Mouse (Mus musculus) megakaryocyte-erythroid progenitor cell, adult 5-6 weeks (primary cell): ENCODE measurements around the gene Zfp457. TPM values are rescaled to one million over a fixed set of nuclear protein-coding genes. Genes with fewer than 3 reads are reported as not detected.
"Not testable (repeated sequence)": the region's sequence is repeated elsewhere in the genome, so short reads cannot be mapped to it uniquely, and the experiment has no call there.

Experiments used
- ATAC-seq: replicated peaks from 2 replicates; pipeline ENCODE4 v1.8.0; 2016; ENCODE audit warnings: mild to moderate bottlenecking, inconsistent platforms; ENCODE audit not compliant: severe bottlenecking, poor library complexity, low FRiP score, low TSS enrichment
- total RNA-seq, 2 experiments: library from RNA; stranded (forward) in 1 of 2; stranded (reverse) in 1 of 2; fragments of 200-1000, 215-1000 nt in 1 of 2; fragments of >200 nt in 1 of 2; fragmentation: Nextera tagmentation in 1 of 2; gene quantifications; 2 replicates each; pipeline ENCODE4 v1.2.3; 2014 to 2017

Zfp457 gene
- total RNA-seq (2014; fragmentation: Nextera tagmentation) (2.5 and 4.3 TPM in 2 replicates), total RNA-seq (2017) (1.0 TPM in 1 of 2 replicates, not detected in the other)

DNA sequence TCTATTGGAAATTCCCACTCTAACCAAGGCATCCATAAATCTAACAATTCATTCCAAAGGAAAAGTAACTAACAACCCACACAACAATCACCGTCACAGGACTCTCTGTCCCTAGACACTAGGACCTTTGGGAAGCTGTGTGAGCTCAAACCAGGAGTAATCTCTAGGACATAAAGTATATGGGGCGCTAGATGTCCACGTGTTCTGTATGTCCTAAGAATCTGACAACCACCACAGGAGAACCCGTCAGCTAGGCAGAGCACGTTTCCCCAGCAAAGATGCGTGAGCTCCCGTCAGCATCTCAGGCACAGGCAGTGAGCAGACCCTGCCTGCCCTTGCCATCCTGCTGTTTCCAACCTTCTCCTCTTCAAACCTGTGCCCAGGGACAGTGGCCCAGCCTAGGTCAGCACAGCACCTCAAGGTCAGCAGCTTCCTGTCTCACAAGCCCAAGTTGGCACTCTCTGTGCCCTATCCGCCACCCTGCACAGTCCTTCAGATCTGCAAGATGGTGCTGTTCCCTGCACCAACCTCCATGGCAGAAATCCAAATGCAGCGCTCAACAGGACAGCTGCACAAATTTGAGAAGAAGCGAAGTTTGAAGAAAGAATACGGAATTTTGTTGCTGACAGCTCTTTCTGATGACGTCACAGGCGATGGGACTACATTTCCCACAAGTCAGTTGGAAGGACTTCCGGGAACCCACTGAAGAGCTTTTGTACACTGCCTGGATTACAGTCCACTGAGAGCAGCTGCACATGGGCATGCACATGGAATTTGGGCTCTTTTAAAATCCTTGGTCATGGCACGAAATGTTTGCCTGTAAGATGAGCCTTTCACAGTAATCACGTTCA, at the start of gene Zfp457:
Zfp457 (minus strand) TSS at position 664 of the 851 bp plus-strand sequence.
- peak; percentile 98 for ATAC-seq

DNA sequence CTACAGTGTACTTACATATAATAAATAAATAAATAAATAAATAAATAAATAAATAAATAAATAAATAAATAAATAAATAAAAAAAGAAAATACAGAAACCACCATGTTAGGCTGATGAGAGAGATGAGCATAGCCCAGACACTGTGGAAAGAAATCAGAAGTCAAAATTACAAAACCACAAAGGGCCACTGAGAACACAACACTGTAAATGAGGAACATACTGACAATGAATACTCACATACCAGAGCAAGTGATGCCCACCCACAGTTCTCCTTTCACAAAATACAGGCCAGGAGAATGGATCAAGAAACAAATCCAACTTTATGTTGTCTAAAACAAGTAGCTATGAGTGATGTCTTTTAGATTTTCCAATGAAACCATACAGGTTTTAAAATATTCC, 45.6 kb upstream of the Zfp457 start:
- no peak for ATAC-seq

DNA sequence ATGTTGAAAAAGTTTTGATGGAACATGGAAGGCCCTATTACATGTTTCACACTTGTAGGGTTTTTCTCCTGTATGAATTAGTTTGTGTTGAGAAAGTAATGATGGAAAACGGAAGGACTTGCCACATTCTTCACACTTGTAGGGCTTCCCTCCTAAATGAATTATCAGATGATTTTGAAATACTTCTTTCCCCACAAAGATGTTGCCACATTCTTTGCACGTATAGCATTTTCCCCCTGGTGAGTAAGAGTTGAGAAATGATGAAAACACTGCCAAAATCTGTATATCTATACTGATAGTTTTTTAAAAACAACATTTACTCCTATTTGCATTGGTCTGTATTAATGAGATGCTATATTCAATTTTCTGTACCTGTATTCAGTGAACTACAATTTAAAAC, 37.1 kb upstream of the Zfp457 start:
- no peak for ATAC-seq

DNA sequence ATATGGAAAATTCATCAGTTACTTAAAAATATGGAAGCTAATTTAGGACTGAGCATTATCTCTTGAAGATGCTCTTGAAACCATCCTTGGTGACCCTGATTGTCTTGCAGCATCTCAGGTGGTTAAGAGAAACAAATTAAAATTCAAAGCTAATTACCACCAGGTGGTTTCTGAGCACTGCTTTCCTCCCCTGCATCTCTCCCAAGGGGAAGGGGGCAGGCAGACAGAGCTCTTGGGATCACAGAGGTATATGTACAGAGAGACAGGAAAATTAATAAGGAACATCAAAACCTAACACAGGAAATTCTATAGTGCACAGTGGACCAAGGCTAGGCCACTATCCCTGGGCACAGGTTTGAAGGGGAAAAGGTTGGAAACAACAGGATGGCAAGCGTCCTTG, 26.6 kb upstream of the Zfp457 start:
- ATAC-seq = no peak

DNA sequence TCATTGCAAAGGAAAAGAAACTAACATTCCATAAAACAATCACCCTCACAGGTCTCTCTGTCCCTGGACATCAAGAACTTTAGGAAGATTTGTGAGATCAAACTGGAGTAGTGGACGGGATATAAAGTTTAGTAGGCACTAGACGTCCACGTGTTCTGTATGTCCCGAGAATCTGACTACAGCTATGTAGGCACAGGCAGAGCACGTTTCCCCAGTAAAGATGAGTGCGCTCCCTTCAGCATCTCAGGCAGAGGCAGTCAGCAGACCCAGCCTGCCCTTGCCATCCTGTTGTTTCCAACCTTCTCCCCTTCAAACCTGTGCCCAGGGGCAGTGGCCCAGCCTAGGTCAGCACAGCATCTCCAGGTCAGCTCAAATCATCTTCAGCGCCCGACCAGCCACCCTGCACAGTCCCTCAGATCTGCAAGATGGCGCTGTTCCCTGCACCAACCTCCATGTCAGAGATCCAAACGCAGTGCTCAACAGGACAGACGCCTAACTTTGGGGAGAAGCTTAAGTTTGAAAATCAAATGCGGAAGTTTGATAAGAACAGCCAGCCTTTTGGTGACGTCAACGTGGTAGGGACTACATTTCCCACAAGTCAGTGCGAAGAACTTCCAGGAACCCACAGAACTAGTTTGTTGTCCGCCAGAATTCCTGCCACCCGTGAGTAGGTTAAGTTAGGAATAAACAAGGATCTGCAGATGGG, 25.9 kb upstream of the Zfp457 start, which contains the start of gene Zfp595:
Zfp595 (minus strand) TSS at position 552 of the 706 bp plus-strand sequence.
- ATAC-seq = peak; percentile 99

DNA sequence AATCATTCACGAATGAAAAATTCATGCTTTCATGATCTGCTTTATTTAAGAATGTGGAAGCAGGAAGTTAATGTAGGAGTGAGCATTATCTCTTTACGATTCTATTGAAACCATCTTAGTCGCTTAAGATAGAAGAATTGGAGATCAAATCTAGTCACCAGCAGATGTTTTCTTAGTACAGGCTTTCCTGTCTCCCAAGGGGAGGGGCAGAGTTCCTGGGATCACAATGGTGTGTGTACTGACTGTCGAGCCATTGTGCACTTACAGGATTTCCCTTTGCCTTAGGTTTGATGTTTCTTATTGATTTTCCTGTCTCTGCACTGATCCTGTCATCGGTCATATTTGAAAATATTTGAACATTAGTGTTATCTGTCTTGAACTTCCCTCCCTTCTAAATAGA, 433 bp upstream of the Zfp457 start:
- ATAC-seq = 0 out of 2 replicates have a peak, but pooled peaks have one; percentile 7

DNA sequence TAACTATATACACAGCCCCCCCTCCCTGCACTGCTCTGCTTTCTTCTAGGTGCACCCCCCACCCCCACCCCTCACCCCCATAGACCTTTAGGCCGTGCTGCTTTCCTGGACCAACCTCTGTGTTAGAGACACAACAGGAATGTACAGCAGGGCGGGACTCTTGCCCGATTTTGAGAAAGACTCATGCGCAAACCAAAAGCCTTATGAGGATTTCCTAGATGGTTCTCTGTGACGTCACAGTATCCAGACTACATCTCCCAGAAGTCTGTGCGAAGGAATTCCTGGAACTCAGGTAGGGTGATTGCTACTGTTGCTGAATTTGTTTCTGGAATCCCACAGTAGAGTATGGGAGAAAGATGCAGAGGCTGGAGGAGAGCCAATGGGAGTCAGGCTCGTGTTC, 28.0 kb downstream of the Zfp457 start, which contains the start of gene Zfp458:
Zfp458 (minus strand) TSS at position 153 of the 400 bp plus-strand sequence.
- no peak for ATAC-seq

DNA sequence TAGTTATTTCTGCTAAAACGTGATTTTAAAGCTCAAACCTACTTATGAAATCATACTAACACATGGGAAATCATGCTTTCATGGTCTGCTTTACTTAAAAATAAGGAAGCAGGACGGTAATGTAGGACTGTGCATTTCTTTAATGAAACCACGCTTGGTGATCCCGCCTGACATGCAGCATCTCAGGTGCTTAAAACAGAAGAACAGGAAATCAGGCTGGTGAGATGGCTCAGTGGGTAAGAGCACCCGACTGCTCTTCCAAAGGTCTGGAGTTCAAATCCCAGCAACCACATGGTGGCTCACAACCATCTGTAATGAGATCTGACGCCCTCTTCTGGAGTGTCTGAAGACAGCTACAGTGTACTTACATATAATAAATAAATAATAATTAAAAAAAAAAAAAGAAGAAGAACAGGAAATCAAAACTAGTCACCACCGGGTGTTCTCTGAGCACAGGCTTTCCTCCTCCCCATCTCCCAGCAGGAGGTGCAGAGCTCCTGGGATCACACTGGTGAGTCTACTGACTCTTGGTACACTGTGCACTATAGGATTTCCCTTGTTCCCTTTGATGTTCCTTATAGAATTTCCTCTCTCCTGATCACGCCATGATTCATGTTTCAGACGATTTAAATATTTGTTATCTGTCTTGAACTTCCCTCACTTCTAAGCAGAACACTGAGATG, 36.8 kb downstream of the Zfp457 start:
- ATAC-seq = not testable (repeated sequence)

DNA sequence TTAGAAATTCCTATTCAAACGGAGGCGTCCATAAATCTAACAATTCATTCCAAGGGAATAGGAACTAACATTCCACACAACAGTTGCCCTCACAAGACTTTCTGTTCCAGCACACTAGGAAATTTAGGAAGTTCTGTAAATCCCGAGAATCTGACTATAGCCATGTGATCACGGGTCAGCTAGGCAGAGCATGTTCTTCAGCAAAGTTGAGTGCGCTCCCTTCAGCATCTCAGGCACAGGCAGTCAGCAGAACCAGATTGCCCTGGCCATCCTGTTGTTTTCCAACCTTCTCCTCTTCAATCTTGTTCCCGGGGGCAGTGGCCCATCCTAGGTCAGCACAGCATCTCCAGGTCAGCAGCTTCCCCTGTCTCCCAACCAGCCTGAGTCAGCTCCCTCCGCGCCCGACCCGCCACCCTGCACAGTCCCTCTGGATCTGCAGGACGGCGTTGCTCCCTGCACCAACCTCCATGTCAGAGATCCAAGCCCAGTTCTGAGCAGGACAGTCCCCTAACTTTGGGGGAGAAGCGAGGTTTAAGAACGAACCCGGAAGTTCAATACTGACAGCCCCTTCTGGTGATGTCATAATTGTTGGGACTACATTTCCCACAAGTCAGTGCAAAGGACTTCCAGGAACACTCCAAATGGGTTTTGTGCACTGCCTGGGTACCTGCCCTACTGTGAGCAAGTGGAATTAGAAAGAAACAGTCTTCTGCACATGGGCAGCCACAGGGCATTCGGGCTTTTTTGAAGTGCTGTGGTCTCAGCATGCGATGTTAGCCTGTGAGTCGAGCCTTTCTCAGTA, 37.5 kb downstream of the Zfp457 start:
- ATAC-seq = peak; percentile 99

Other genes with a start within 250 kb of the Zfp457 start
- gene Zfp712, start 245.3 kb downstream of the Zfp457 start, total RNA-seq (2014; fragmentation: Nextera tagmentation) = 2.3 and 3.3 TPM in 2 replicates
- gene Zfp712, start 245.3 kb downstream of the Zfp457 start, total RNA-seq (2017) = 3.7 and 7.1 TPM in 2 replicates
- gene Zfp708, start 208.5 kb downstream of the Zfp457 start, total RNA-seq (2014; fragmentation: Nextera tagmentation) = 3.4 and 6.3 TPM in 2 replicates
- gene Zfp708, start 208.5 kb downstream of the Zfp457 start, total RNA-seq (2017) = 2.0 and 4.7 TPM in 2 replicates
- 3.1 and 6.2 TPM in 2 replicates for gene Gm28557, start 197.9 kb downstream of the Zfp457 start, total RNA-seq (2014; fragmentation: Nextera tagmentation)
- 5.3 and 6.3 TPM in 2 replicates for gene Gm28557, start 197.9 kb downstream of the Zfp457 start, total RNA-seq (2017)
- 0.22 and 2.1 TPM in 2 replicates for gene Rslcan18, start 190.2 kb downstream of the Zfp457 start, total RNA-seq (2014; fragmentation: Nextera tagmentation)
- 0.15 and 0.99 TPM in 2 replicates for gene Rslcan18, start 190.2 kb downstream of the Zfp457 start, total RNA-seq (2017)
- 2.2 and 6.3 TPM in 2 replicates for gene Zfp759, start 184.8 kb downstream of the Zfp457 start, total RNA-seq (2014; fragmentation: Nextera tagmentation)
- gene Zfp759, start 184.8 kb downstream of the Zfp457 start, total RNA-seq (2017) = 3.7 and 5.6 TPM in 2 replicates
- gene Rsl1, start 133.3 kb downstream of the Zfp457 start, total RNA-seq (2014; fragmentation: Nextera tagmentation) = 0.25 and 2.0 TPM in 2 replicates
- gene Rsl1, start 133.3 kb downstream of the Zfp457 start, total RNA-seq (2017) = 1.8 and 5.6 TPM in 2 replicates
- gene Zfp455, start 112.0 kb downstream of the Zfp457 start, total RNA-seq (2014; fragmentation: Nextera tagmentation) = 2.4 and 2.6 TPM in 2 replicates
- gene Zfp455, start 112.0 kb downstream of the Zfp457 start, total RNA-seq (2017) = 0.38 and 2.4 TPM in 2 replicates
- gene Zfp458, start 28.0 kb downstream of the Zfp457 start, total RNA-seq (2014; fragmentation: Nextera tagmentation) = 4.6 and 9.0 TPM in 2 replicates
- 3.1 and 4.4 TPM in 2 replicates for gene Zfp458, start 28.0 kb downstream of the Zfp457 start, total RNA-seq (2017)
- gene Zfp595, start 26.1 kb upstream of the Zfp457 start, total RNA-seq (2014; fragmentation: Nextera tagmentation) = 5.2 and 11.6 TPM in 2 replicates
- 4.9 and 8.2 TPM in 2 replicates for gene Zfp595, start 26.1 kb upstream of the Zfp457 start, total RNA-seq (2017)
- 6.6 and 13.8 TPM in 2 replicates for gene Gm28044, start 54.1 kb upstream of the Zfp457 start, total RNA-seq (2014; fragmentation: Nextera tagmentation)
- 3.5 TPM in 1 of 2 replicates, not detected in the other for gene Gm28044, start 54.1 kb upstream of the Zfp457 start, total RNA-seq (2017)
- 6.1 and 7.5 TPM in 2 replicates for gene Zfp953, start 54.1 kb upstream of the Zfp457 start, total RNA-seq (2014; fragmentation: Nextera tagmentation)
- 6.3 and 10.5 TPM in 2 replicates for gene Zfp953, start 54.1 kb upstream of the Zfp457 start, total RNA-seq (2017)
- 0.66 TPM in 1 of 2 replicates, not detected in the other for gene Gm28041, start 69.2 kb upstream of the Zfp457 start, total RNA-seq (2014; fragmentation: Nextera tagmentation)
- gene Gm28041, start 69.2 kb upstream of the Zfp457 start, total RNA-seq (2017) = 2.3 TPM in 1 of 2 replicates, not detected in the other
- gene Zfp456, start 69.3 kb upstream of the Zfp457 start, total RNA-seq (2014; fragmentation: Nextera tagmentation) = 2.4 and 2.6 TPM in 2 replicates
- gene Zfp456, start 69.3 kb upstream of the Zfp457 start, total RNA-seq (2017) = 1.7 and 3.7 TPM in 2 replicates
- gene Zfp429, start 93.3 kb upstream of the Zfp457 start, total RNA-seq (2014; fragmentation: Nextera tagmentation) = 4.3 and 6.2 TPM in 2 replicates
- gene Zfp429, start 93.3 kb upstream of the Zfp457 start, total RNA-seq (2017) = 10.5 and 11.5 TPM in 2 replicates
- gene Zfp459, start 114.9 kb upstream of the Zfp457 start, total RNA-seq (2014; fragmentation: Nextera tagmentation) = 1.4 and 2.6 TPM in 2 replicates
- 1.3 and 1.9 TPM in 2 replicates for gene Zfp459, start 114.9 kb upstream of the Zfp457 start, total RNA-seq (2017)
- 8.7 and 14.3 TPM in 2 replicates for gene Zfp874a, start 145.1 kb upstream of the Zfp457 start, total RNA-seq (2014; fragmentation: Nextera tagmentation)
- 13.7 and 21.8 TPM in 2 replicates for gene Zfp874a, start 145.1 kb upstream of the Zfp457 start, total RNA-seq (2017)
- gene Zfp874b, start 177.8 kb upstream of the Zfp457 start, total RNA-seq (2014; fragmentation: Nextera tagmentation) = 4.5 and 13.3 TPM in 2 replicates
- gene Zfp874b, start 177.8 kb upstream of the Zfp457 start, total RNA-seq (2017) = 7.6 and 9.2 TPM in 2 replicates
- gene Zfp58, start 194.1 kb upstream of the Zfp457 start, total RNA-seq (2014; fragmentation: Nextera tagmentation) = 3.3 and 4.6 TPM in 2 replicates
- 5.5 and 12.6 TPM in 2 replicates for gene Zfp58, start 194.1 kb upstream of the Zfp457 start, total RNA-seq (2017)
- gene Gm26965, start 219.7 kb upstream of the Zfp457 start, total RNA-seq (2014; fragmentation: Nextera tagmentation) = not detected in 2 replicates
- not detected in 2 replicates for gene Gm26965, start 219.7 kb upstream of the Zfp457 start, total RNA-seq (2017)
- gene Zfp87, start 219.7 kb upstream of the Zfp457 start, total RNA-seq (2014; fragmentation: Nextera tagmentation) = 13.6 and 18.1 TPM in 2 replicates
- 14.1 and 14.7 TPM in 2 replicates for gene Zfp87, start 219.7 kb upstream of the Zfp457 start, total RNA-seq (2017)
- gene Zfp748, start 247.3 kb upstream of the Zfp457 start, total RNA-seq (2014; fragmentation: Nextera tagmentation) = 7.8 and 9.6 TPM in 2 replicates
- 9.4 and 11.8 TPM in 2 replicates for gene Zfp748, start 247.3 kb upstream of the Zfp457 start, total RNA-seq (2017)